Mouse (Mus musculus) heart, adult 2 months (tissue): ENCODE measurements around the gene Mtr. TPM values are rescaled to one million over a fixed set of nuclear protein-coding genes. Genes with fewer than 3 reads are reported as not detected.
A peak's percentile ranks its signal among the peaks of the same experiment; 100 is the strongest.

Source experiments
- DNase-seq, 2 experiments: peaks; one replicate each; pipeline ENCODE4 v3.0.0; 2021
- H3K27ac ChIP-seq: fragments of 200-600 bp; 2 replicates; pipeline ENCODE4 v1.8.1; 2022
- H3K27me3 ChIP-seq: fragments of 200-500 bp; 2 replicates; pipeline ENCODE4 v1.6.1; 2012; ENCODE audit warnings: mild to moderate bottlenecking, low read length, inconsistent platforms, mixed read lengths; ENCODE audit not compliant: control insufficient read depth, insufficient read depth
- H3K36me3 ChIP-seq: fragments of 200-500 bp; 2 replicates; pipeline ENCODE4 v1.6.1; 2012; ENCODE audit warnings: low read length, inconsistent platforms; ENCODE audit not compliant: control insufficient read depth, insufficient read depth
- H3K4me1 ChIP-seq: fragments of 200-500 bp; 2 replicates; pipeline ENCODE4 v1.6.1; 2011; ENCODE audit warnings: low read length; ENCODE audit not compliant: control insufficient read depth, insufficient read depth
- H3K4me3 ChIP-seq: fragments of 200-600 bp; 2 replicates; pipeline ENCODE4 v1.8.1; 2022
- H3K79me2 ChIP-seq: fragments of 200-500 bp; replicated peaks from 2 replicates; pipeline ENCODE4 v1.6.1; 2012; ENCODE audit warnings: mild to moderate bottlenecking, inconsistent platforms, low read length, moderate library complexity, mixed read lengths; ENCODE audit not compliant: control insufficient read depth, insufficient read depth
- H3K9ac ChIP-seq: fragments of 200-500 bp; 2 replicates; pipeline ENCODE4 v1.6.1; 2012; ENCODE audit warnings: low read depth, mild to moderate bottlenecking, control low read depth, inconsistent platforms, low read length, mixed read lengths
- CTCF ChIP-seq: fragments of 200-600 bp; IDR thresholded peaks from 2 replicates; pipeline ENCODE4 v1.8.1; 2022; ENCODE audit warnings: antibody characterized with exemption, mild to moderate bottlenecking, moderate library complexity
- EP300 ChIP-seq: fragments of 200-500 bp; IDR thresholded peaks from 2 replicates; pipeline ENCODE4 v1.6.1; 2011; ENCODE audit warnings: low read depth, low read length, control low read depth; ENCODE audit not compliant: insufficient read depth
- POLR2A ChIP-seq: fragments of 200-500 bp; IDR thresholded peaks from 2 replicates; pipeline ENCODE4 v1.6.1; 2011; ENCODE audit warnings: mild to moderate bottlenecking, low read depth, low read length, control low read depth; ENCODE audit not compliant: insufficient read depth
- whole genome bisulfite sequencing: fragments of 180-500 bp; shearing (Covaris S2); methylation state at CpG from one replicate; pipeline ENCODE4 v1.1.7; 2018; 5-methylcytosine and 5-hydroxymethylcytosine counted together
- intact Hi-C: fragments of 180-260 bp; cut with DNase I; formaldehyde crosslinking; loops from one replicate; pipeline ENCODE4 v1.15.1; 2025
- polyA plus RNA-seq: library from polyadenylated mRNA; depleted of rRNA; stranded (reverse); fragments of >200 nt; gene quantifications from 2 replicates; pipeline ENCODE4 v1.2.3, GENCODE M21; 2012
- total RNA-seq, 2 experiments: library from RNA; stranded (reverse); gene quantifications; 2 replicates each; pipeline ENCODE4 v1.2.3; 2021

Gene Mtr
- total and polyA plus RNA-seq, 3 experiments, result 42.2 to 103 (median 88.1) TPM

DNA sequence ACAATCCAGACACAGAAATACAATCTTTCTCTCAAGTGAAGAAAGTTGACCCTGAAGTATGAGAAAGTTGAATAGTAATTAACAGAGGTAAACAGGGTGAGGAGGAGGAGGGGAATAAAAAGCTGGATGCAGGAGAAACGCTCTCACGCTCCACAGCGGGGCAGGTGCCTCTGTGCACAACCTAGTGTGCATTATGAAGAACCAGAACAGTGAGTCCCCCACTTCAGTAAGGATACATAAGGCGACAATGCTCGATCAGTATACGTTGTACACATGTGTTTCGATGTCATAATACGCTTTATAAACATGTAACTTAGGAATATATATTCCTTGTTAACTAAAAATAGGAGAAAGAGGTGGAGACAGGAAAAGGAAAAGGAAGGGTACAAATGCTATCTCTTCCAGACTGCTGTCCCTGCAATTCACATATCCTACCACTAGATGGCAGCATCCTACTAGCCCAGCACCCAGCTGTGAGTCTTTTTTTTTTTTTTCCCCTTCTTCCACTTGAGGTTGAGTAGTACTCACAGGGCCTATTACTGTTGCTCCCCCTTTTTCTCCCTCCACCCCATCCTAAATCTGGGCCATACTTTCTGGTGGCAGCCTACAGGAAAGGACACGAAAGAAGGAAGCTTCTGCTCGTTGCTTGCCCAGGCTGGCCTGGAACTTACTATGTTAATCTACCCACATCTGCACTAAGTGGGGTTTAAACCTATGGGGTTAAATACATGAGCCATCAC lies 47.7 kb downstream of the Mtr start:
- Histone ChIP-seq H3K27ac (peak overlapping the region; percentile 31; the same call in 1 of the 2 replicates), H3K4me3 (no peak overlapping the region), H3K36me3 (peaks cover 3% of the 10 kb centered on the region), H3K9ac (no peak overlapping the region), H3K4me1 (0 out of 2 replicates have a peak, but pooled peaks cover 1% of the 10 kb centered on the region), H3K27me3 (no peaks in the 10 kb centered on the region), H3K79me2 (no peaks in the 10 kb centered on the region)
- TF ChIP-seq EP300, result 0 out of 2 replicates have a peak, but pooled peaks have one; percentile 13
- no peak for TF ChIP-seq POLR2A
- no peak; the same call in 1 of the 2 replicates for TF ChIP-seq CTCF
- DNase-seq, result peak; percentile 40 to 44
- 64% methylated on average over 10 of the region's 10 CpGs for WGBS
- intact Hi-C loops, result loop anchor here (1.0 to 2.0 kb wide), 3 partner anchors 49 to 176 kb away; partner anchors contain the start of gene Mtr

DNA sequence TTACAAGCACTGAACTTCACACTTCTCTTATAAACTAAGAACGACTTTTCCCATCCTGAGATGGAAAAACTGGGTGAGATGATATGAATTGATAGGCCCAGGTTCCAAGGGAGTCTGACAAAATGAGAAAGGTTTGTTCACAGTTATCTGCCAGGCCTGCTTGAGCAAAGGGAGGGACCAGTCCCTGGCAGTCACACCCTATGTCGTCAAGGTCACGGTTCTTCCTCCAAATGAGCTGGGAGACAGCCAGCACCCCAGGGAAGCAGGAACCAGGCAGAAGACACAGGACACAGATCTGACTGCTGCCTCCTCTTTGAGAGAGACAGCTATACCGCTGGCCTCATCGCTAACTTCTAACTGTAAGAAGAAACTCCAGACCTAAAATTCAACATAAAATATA lies 57.5 kb downstream of the Mtr start:
- 39% methylated on average over 5 of the region's 5 CpGs for whole genome bisulfite sequencing
- peak; percentile 58; the same call in 1 of the 2 replicates for TF ChIP-seq POLR2A
- TF ChIP-seq CTCF, result no peak
- TF ChIP-seq EP300, result 0 out of 2 replicates have a peak, but pooled peaks have one; percentile 13
- Histone ChIP-seq H3K9ac (peak overlapping the region; percentile 67), H3K27me3 (no peaks in the 10 kb centered on the region), H3K36me3 (peaks cover 28% of the 10 kb centered on the region), H3K79me2 (no peaks in the 10 kb centered on the region), H3K27ac (peak overlapping the region; percentile 63), H3K4me3 (no peak overlapping the region; the same call in 1 of the 2 replicates), H3K4me1 (peaks cover 2% of the 10 kb centered on the region; the same call in 1 of the 2 replicates)
- intact Hi-C loops, result no loop called here
- peak in 1 of 2 experiments; percentile 55 for DNase-seq

DNA sequence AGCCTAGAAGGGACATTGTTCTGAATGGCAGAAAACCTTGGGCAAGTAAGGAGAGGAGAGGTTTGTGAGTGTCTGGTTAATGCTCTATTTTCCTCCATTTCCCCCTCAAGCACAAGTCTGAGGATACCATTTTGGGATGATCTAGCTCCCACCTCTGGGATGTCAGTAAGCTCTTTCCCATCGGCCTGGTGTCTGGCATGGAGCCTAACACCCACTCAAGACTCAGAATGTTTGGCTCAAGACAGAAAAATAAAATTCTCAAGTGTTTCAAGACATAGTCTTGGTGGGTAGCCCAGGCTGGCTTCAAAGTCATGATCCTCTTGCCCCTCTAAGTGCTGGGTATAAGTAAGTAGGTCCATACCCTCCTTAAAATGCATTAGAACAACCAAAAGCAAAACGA lies 59.4 kb downstream of the Mtr start:
- Histone ChIP-seq H3K9ac (no peak overlapping the region), H3K27me3 (no peaks in the 10 kb centered on the region), H3K79me2 (no peaks in the 10 kb centered on the region), H3K4me1 (peaks cover 2% of the 10 kb centered on the region; the same call in 1 of the 2 replicates), H3K36me3 (peaks cover 24% of the 10 kb centered on the region), H3K27ac (peak overlapping the region; percentile 63), H3K4me3 (peak overlapping the region; percentile 19; the same call in 1 of the 2 replicates)
- TF ChIP-seq CTCF (no peak), EP300 (no peak), POLR2A (no peak)
- DNase-seq, result no peak
- WGBS, result 73% methylated on average over 2 of the region's 2 CpGs
- intact Hi-C loops, result loop anchor here (5.0 kb wide), 1 partner anchor 66 kb away; no protein-coding TSS in a partner anchor

DNA sequence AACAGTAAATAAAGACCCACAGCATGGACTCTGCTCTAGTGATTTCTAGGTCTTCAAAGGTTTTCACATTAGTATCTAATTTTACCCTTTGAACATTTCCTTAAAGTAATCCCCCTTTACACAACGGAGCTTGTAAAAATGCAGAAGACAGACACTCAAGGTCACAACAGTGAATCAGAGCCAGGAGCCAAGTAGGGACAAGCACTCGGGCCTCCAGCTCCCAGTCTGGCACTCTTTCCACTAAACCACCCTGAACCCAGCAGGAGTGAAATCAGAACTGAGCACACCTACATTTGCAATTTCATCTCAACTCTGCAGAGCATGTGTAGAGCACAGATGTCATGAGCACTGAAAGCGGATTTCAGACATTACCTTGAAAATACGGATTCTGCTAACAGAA lies 61.1 kb downstream of the Mtr start:
- Histone ChIP-seq H3K36me3 (peaks cover 24% of the 10 kb centered on the region), H3K4me3 (no peak overlapping the region), H3K79me2 (no peaks in the 10 kb centered on the region), H3K27me3 (no peaks in the 10 kb centered on the region), H3K4me1 (peaks cover 2% of the 10 kb centered on the region; the same call in 1 of the 2 replicates), H3K9ac (no peak overlapping the region), H3K27ac (peak overlapping the region; percentile 69)
- WGBS, result 75% methylated on average over 4 of the region's 4 CpGs
- intact Hi-C loops, result loop anchor here (5.0 kb wide), 1 partner anchor 65 kb away; no protein-coding TSS in a partner anchor
- TF ChIP-seq POLR2A (no peak), EP300 (0 out of 2 replicates have a peak, but pooled peaks have one; percentile 44)
- DNase-seq, result peak in 1 of 2 experiments; percentile 29

DNA sequence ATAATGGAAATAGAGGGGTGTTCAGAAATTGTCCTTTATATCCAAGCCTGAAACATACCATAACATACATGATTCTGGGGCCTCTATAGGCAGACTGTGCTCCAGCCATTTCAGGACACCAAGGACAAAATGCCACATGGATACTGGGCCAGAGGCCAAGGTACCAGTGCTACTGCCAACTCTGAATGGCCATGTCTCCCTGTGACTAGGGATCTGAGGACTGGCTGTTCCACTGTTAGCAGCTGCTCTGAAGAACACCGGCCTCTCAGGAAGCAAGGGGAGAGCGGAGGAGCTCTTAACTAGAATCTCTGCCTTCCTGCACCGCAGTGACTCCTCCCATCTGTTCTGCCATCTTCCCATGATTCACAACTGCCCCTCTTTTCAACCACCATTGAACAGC lies 61.9 kb downstream of the Mtr start:
- Histone ChIP-seq H3K9ac (no peak overlapping the region), H3K27ac (peak overlapping the region; percentile 69), H3K79me2 (no peaks in the 10 kb centered on the region), H3K4me1 (peaks cover 2% of the 10 kb centered on the region; the same call in 1 of the 2 replicates), H3K36me3 (peaks cover 24% of the 10 kb centered on the region), H3K27me3 (no peaks in the 10 kb centered on the region), H3K4me3 (no peak overlapping the region)
- WGBS, result 59% methylated on average over 3 of the region's 3 CpGs
- intact Hi-C loops, result loop anchor here (5.0 kb wide), 1 partner anchor 64 kb away; no protein-coding TSS in a partner anchor
- peak; percentile 57 to 73 for DNase-seq
- peak; percentile 98 for TF ChIP-seq EP300
- no peak for TF ChIP-seq CTCF
- peak; percentile 48; the same call in 1 of the 2 replicates for TF ChIP-seq POLR2A
